Mouse (Mus musculus) retina, adult 2 months (tissue): Measurements from ENCODE around the gene Entpd1.

Experiments
- DNase-seq: peaks from one replicate; pipeline ENCODE4 v3.0.0-alpha.2; 2012; ENCODE audit warnings: low read depth, low spot score

Entpd1 gene

DNA sequence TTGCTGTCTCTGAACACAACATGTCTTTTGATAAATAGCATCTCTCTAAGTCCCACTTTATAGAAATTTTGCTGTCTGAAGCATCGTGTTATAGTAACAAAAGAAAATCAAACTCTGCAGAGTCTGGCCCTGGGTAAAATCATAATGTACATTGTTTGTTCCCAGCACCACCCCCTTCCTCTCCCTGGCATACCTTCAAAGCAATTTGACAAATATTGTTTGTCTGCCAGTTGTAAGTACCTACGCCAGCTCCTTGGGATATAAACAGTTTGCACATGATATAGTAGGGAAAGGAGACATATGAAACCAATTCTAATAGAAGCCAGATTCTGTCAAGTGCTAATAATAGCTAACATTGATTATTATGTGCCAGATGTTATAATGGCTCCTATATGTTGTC is 50.6 kb downstream of the Entpd1 start:
- no peak for DNase-seq

DNA sequence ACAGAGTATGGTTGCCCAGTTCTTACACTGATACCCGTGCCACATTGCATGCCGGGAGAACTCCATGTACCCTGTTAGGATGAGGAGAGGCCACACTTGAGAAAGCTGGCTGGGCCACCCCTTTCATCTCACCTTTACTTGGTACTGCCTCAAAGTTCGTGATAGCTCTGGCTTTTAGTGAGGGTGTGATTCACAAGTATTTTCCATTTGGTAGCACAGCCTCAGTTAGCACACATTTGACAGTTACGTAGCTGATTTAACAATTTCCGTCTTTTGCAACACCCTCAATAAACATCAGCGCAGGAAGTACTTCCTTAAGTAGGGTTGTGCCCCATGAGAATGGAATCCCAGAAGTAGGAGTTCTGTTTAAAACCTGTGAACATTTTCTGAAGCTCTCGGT is 53.6 kb downstream of the Entpd1 start:
- no peak for DNase-seq

DNA sequence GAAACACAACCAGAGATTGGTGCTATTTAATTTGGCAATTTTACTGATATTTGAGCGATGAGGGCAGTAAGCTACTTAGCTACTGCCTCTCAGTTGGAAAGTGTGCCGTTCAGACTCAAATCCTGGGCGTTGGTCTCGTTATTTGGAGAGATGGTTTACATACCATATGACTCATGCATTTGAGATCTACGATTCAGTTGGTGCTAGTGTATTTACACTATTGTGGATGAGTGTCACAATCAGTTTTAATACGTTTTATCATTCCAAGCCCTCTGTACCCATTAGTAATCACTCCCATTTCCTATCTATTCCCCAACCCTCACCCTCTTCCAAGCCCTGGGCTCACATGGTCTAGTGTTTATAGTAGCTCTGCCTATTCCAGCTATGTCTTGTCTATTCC is 54.9 kb downstream of the Entpd1 start:
- no peak for DNase-seq

DNA sequence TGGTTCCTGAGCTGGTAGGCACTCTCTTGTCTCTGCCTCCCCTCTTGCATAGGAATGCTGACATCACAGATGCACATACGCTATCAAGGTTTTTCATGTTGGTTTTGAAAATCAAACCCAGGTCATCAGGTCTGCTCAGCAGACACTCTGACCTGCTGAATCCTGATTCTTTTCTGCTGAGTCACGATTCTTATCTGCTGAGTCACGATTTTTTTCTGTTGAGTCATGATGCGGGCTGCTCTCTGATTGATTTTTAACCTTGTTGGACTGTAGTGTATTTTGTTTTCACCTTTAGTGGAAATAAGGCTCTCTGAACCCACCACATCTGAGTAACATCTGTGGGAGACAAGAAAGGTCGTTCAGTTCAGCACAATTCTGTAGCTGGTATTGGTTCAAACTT is 63.2 kb downstream of the Entpd1 start:
- no peak for DNase-seq

DNA sequence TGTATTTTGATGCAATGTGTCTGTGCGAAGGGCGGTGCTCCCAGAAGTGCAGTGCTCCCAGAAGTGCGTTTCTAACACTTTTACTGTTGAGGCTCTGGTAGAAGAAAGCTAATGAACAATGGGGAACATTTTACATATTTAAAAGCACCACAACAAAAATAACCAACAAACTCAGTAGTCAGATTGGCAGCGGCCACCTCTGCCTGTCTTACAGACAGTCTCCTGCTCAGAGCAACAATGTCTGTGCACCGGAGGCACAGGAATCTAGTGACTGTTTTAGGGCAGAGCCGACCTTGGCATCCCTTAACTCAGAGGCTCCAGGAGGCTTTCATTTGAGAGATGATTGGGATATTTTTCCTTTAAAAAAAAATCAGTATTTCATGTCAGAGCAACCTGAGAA is 65.9 kb downstream of the Entpd1 start:
- no peak for DNase-seq

DNA sequence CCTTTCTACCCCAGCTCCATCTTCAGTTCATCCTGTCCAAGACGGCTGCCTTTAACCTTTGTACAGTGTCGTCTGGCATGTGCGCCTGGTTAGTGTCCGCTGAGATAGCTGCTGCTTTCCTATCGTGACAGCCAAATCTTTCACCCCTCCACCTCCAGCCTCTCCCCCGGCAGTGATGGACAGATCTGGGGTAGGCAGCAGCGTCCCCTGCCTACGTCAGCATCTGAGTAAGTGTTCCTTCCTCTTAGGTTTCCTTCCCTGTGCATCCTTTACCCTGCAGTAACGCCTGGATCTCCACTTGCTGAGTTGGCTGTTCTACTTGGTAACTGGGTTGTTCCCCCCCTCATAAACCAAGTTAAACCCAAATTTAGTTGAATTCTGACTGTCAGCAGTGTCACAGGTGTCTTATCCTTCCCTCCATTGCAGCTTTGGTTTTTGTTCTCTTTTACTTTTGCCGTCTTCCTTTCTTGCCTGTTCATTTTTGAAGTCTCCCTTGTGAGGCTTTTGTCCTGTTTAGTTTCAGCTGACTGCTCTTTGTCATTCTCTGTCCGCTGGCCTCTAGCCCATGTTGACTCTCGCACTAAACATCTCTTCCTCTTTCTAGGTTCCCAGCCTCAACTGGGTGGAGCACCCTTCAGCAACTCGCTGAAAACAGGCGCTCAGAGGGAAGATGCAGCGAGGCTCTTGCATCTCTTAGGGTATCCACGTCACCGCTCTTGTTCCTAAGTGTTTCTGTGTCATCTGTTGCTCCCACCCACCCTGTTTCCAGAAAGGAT is 66.6 kb downstream of the Entpd1 start:
- DNase-seq: no peak

DNA sequence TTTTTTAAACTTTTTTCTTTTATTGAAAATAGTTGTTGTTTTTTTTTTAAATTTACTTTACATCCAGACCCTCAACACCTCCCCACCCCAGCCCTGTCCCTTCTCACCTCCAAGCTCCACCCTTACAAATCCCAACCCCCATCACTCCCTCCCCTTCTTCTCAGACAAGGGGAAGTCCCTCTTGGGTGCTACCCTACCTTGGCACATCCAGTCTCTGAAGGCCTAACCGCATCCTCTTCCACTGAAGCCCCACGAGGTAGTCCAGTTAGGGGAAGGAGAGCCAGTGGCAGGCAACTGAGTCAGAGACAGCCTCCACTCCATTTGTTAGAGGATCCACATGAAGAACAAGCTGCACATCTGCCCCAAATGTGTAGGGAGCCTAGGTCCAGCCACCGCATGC is 67.5 kb downstream of the Entpd1 start:
- no peak for DNase-seq

DNA sequence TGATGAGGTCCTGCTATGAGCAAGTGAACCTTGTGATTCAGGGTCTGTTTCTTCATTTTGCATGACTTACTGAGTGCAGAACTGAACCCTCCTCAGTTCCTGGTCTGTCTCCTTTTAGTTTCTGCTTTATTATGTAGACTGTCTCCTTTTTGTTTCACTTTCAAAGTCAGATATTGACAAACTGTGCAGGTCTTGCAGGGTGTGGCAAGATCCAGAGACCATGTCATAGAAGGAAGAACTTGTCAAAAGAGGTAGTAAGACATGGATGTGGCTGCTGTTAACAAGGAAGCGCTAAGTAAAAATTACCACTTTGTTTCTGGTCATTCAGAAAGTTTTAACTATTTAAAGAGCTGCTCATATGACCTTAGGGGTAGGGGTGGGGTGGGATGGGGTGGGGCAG is 72.0 kb downstream of the Entpd1 start:
- no peak for DNase-seq

DNA sequence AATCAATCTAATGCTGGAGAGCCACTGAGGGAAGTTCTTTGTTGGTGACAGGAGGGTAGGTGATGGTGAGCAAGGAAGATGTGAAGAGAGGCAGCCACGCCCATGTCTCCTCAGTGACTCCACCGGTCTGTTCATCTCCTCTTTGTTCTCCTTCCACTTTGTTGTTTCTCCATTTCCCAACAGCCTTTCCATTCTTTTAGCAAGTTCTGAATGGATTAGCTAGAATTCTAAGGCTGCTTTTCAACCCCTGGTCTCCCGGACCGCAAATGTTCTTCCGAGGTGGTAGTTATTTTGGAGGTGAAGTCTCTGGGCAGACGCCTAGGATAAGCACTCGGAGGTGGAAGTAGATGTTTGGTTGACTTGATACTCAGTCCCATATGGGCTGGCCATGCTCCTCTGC is 72.4 kb downstream of the Entpd1 start:
- no peak for DNase-seq

DNA sequence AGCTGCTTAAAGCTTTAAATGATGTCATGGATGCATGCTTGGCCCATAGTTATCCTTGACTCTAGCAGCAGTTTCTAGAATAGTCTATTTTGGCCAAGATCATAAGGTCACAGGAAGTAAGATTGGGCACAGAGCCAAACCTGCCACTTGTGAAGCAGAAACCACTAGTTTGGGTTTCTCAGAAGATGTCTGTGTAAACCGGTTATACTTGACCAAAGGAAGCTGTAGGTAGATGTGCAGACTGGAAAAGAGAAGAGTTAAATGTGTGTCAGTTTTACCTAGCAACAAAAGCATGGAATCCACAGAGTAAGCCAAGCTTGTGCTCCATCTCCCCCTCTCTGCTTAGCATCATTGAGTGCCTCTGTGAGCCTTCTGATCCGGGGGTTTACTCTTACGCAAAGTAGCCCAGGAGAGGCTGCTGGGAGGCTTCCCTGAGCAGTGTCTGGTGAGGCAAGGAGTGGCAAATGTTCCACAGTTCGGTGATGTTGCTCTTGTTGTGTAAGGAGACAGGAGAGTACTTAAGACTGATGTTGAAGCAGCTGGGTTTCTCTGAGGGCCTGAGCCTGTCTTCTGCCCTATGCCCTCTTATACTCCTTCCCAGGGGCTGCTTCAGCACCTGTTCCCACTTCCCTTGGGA is 75.2 kb downstream of the Entpd1 start:
- no peak for DNase-seq

DNA sequence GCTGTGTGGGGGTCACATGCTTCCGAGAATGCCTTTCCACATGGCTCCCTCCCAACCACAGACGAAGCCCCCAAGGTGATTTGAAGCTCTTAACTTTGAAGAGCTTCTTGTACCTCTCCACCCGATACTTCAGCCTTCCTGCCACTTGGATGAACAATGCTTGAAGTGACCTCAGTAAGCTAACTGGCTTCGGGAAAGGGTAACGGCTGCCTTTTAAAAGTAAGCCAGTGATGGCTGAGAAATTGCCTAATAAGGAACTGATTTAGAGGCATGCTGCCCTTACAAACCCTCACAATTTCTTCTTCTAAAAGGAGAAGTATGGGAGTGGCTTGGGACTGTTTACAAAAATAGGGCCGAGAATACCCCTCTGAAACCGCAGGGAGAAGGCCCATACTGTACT is 81.0 kb downstream of the Entpd1 start:
- no peak for DNase-seq

DNA sequence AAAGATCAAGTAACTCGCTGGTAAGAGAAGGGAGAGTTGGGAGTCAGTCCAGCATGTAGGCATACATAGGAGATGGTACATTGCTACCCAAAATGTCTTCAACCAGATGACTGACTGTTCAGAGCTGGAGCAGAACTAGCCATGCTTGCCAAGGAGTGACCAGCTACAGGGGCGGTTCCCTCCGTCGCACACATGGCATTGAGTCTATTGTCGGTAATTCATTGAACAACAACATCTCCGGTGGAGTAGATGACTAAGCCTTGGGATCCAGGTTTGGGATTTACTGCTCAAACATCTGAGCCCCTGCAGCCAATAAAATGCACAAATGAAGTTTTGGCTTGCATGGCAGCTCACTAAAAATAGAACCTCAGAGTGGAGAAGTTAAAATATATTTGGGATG is 84.0 kb downstream of the Entpd1 start:
- DNase-seq: no peak

DNA sequence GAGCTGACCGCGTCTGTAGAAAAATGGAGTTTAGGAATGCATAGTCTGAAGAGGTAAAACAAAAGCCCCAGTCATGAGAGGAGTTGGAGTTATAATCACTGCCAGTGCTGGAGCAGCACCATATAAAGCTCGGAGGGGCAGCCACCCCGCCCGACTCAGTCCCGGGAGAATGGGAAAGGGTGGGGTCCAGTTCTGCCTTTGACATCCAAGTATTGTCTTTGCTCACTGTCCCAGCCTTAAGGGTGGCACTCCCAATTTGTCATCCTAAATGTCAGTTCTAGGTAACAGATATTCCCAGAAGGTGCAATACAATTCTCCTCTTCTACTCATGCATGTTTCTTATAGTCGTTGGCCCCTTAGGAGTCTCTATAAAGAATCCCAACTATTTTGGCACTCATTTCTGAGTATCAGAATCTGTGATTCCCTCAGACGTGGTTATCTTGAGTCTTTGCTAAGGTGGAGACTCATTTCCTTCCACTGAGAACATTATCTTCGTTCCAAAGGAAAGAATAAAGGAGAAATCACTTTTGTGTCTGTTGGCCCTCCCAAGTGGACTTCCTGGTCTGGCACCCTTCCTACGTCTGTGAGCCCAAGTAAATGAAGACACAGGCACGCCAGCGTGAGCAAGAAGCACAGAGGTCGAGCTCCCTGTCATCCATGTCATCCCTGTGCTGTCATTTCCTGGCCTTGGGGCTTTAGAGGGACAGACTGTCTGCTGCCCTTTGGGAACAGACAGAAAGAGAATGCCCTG is 86.1 kb downstream of the Entpd1 start:
- no peak for DNase-seq

DNA sequence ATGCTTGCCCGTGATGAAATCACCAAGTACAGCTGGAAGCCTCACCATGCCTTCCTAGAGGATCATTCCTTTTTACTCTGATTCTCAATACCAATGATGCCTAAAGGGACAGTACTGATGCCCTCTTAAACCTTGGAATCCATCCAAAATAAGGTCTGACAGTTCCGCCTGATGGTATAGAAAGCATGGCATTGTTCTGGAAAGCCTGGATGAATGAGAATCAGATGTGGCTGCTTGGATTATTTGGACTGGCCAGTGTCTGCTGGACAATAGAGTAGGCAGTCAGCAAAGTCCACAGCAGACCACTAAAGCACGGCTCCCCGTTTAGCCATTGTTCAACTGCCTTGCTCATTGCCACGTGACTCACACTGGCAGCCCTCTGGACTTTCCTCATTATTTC is 87.7 kb downstream of the Entpd1 start:
- DNase-seq: no peak

DNA sequence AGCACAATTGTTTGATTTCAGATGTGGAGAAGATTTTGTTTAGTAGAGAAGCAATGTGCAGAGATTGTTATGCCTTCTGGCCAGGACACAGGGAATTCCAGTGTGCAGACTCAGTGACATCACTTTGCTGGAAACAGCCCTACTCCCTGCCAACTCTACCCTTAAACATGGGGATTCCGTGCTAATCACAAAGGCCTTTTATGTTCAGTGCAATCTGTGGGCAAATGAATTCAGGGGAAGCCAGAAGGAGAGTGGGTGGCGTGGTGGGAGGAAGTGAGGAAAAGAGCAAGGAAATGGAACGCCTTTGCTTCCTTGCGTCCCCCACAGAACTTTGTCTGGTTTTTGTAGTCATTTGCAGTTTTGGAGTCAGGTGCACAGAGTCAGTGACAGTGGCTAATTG is 90.2 kb downstream of the Entpd1 start:
- DNase-seq: no peak

DNA sequence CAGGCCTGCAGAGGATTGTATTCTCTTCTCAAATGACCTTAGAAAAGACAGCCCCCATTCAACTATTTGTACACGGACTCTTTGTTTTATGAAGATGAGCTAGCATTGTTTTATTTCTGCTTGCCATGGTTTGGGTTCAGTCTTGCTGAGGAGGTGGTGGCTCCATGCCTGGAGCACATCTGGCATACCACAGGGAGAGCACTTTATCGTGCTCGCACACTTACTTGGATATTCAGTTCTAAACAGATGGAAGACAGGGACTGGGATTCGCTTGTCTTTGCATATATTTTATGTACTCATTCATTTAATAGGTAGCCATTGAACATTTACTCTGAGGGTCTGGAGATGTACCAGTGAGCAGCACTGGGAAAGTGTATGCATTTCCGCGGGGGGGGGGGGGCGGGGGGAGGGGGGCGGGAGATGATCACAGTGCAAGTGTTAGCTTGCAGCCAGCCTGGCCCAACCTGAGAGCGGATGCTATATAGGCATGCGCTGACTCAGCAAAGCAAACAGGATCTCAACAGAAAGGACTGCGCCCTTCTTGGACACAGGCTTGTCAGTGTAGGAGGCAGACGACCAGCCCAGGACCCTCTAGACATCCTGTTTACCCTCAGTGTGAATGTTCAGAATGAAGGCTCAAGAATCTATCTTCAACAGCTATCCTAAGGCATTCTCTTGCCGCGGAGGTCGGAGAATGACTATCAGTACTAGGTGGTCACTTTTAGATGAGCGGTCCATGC is 100.9 kb downstream of the Entpd1 start:
- DNase-seq: no peak

DNA sequence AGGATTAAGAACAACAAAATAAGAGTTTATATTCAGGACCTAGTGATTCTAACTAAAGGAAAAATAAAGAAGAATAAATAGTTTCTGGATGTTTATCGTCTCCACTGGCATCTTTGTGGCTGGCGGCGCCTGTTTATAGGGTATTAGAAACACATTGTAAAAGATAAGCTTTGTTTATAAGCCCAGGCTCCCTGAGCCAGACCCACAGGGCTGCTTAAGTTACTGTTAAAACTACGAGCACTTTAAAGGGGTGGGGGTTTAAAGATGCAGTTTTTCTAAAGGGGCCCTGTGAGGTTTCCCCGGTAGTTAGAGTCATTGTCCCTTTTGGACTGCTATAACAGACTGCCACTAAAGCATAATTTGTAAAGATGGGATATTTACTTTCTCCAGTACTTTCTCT is 102.5 kb downstream of the Entpd1 start:
- no peak for DNase-seq

DNA sequence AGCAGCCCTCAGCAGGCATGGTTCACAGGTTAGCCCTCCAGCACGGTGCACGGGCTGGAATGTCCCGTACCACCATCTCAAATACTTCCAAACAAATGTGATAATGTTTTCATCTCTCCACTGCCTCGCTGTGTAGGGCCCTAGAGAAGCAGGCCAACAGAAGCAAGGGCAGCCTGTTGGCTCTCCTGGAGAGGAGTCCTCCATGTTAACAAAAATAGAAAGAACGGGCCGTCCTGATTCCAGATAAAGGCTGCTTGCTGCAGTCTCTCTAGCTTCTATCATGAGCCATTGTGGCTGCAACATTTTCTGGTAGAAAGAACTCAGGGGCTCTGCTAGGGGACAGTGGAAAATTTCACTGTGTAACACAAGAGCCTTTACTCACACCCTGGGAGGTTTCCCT is 104.8 kb downstream of the Entpd1 start:
- no peak for DNase-seq

DNA sequence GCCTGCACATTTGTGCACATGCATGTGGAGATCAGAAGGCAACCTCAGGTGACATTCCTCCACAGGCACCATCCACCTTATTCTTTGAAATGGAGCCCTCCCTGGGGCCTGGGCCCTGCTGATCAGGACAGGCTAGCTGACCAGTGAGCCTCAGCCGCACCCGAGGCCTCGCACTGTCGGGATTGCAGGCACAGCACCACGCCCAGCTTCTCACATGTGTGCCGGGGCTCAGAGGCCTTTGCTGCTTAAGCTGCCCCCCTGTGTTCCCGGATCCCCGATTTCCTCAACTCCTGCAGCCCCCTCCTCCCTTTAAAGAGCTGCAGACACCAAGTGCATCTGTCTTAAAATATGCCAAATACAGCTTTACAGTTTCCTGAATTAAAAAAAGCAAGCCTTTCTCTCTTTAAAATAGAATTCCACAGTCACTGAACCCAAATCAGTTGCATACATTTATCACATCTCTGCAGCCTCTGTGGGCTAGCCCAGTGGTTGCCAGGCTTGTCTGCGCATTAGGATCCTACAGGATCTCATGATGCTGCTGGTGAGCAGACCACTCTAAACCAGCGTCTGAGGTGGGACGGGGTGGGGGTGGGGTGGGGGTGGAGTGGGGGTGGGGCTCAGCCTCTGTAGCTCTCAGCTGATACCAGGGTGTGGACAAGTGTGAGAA is 107.4 kb downstream of the Entpd1 start:
- DNase-seq: no peak

DNA sequence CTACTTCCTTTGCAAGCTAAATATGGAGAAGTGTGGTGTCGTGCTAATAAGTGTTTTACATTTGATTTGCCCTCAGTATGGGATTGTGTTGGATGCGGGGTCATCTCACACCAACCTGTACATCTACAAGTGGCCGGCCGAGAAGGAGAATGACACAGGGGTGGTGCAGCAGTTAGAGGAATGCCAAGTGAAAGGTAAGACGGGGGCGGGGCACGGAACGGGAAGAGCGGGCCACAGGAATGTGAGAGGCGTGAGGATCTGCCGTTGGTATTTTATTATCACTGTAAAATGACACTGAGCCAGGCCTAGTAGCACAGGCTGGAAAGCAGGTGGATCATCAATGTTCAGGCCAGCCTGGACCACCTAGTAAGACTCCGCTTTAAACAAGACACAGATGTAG is 108.2 kb downstream of the Entpd1 start:
- no peak for DNase-seq

DNA sequence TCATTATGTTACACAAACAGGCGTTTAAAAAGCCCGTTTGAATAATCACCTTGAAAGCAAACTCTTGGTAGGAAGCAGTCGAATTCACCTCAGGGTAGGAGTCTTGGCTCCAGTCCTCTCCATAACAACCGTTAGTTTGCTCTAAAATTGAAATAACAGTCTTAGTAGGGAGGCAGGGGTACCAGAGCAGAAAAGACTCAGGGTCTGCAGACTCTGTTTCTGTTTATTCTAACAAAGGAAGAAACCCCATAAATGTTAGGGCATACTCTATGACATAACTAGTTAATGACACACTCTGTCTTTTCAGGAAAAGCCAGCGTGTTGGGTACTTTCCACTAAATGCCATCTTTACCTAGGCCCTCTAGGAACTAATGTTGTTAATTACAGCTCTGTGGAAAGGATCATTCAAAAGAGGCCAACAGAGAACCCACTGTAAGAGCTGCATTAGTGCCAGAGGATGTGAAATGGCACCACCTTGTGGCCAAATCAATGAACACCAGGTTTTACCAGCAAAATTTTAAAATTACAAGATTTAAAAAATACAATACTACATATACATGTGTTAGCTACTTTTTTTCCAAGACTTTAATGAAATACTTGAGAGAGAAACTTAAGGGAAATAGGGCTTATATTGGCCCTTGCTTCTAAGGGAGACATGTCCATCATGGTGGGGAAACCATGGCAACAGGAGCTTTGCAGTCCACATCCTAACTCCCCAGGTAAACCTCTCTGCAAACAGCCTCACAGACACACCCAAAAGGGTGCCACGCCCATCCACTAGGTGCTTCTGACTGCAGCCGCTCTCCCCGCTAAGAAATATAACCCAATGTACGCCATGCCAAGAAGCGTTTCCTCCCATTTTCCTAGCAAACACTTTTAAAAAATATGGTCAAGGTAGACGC is 110.2 kb downstream of the Entpd1 start:
- peak; percentile 18 for DNase-seq
